Mouse (Mus musculus): ENCODE data around the gene Ptk7. TPM values are rescaled to one million over a fixed set of nuclear protein-coding genes. Genes with fewer than 3 reads are reported as not detected.

The Ptk7 gene
- total RNA-seq, 2 experiments from 2014 or later: 0.30 to 0.38 TPM

DNA sequence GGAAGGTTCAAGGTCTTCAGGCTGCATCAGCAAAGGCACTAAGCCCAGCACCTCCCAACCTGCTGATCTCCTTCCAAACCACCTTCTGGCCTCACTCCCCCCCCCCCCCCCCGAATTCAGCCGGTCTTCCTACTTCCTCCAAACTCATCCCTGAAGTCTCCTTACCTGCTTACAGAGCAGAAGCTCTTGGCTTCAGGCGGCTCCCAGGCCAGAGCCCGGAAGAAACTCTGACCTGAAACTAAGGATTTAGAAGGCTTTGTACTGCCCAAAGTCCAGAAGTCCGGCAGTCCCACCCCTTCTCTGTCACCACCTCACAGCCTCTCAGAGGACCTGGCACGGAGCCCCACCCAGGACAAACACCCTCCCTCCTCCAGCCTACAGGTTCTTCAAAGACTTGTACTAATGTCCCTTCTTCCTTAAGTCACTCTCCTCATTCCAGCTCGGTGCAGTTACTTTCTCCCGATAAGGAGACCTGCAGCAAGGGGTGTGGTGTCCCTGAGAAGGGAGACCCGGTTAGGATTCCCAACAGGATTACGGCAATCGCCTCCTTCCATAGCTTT lies 15.7 kb upstream of the Ptk7 start:
- peak; percentile 30 for DNase-seq (ENCODE audit: low spot score)

DNA sequence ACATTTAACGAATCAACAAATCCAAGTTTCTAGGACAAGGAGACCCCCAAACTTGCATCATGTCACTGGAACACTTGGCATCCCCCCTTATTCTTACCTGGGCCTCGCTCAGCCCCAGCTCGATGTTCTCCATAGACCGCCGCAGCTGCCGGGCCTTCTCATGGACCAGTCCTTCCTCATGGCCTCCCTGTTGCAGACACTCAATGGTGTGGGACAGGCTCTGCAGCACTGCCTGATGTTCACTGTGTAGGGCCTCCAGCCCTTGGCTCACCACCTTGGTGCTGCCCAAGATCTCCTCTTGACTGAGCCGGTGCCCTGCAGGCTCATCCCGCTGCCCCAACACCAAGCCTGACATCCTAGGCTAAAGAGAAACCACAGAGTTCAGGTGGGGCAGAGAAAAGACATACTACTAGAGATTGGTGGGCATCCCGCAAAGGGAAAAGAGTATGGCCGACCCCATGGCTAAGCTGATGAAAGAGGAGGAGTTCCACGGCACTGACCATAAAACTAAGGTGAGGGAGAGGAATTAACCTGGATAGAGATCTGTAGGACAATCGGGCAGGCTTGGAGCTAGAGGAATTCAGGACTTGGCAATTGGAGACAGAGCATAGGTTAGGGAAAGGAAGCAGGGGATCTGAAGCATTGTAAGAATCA lies 15.0 kb upstream of the Ptk7 start:
- DNase-seq (ENCODE audit: low spot score): no peak

DNA sequence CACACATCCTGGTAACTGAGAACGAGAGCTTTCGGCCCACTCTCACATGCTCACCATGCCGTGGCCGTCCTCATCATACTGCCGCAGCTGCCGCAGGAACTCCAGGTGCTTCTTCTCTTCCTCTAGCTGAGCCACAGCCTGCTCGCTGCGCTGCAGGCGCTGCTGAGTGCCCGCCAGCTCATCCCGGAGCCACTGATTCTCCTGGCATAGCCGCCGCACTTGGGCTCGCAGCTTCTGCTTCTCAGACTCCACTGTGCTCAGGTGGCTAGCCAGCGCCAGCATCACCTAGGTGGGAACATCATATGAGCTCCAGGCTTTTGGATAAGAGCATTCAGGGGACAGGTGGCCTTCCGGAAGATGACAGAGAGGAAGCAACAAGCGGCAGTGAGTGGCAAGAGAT lies 12.8 kb upstream of the Ptk7 start:
- no peak for DNase-seq (ENCODE audit: low spot score)

DNA sequence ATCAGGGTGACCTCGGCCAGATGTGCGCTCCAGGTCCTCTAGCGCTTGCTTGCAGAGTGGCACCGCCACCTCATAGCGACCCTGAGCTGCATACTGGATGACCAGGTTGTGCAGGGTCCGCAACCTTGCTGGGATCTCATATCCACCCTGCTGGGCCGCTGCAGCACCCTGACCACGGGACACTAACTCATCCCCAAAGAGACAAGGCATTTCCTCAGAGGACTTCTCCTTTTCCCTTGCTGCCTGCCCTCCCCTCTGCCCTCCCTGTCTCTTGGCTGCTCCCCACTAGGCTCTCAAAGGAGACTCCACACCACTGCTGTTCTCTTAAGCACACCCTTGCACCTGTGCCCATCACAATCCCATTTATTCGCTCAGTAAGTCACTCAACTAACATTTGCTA lies 10.6 kb upstream of the Ptk7 start:
- no peak for DNase-seq (ENCODE audit: low spot score)

DNA sequence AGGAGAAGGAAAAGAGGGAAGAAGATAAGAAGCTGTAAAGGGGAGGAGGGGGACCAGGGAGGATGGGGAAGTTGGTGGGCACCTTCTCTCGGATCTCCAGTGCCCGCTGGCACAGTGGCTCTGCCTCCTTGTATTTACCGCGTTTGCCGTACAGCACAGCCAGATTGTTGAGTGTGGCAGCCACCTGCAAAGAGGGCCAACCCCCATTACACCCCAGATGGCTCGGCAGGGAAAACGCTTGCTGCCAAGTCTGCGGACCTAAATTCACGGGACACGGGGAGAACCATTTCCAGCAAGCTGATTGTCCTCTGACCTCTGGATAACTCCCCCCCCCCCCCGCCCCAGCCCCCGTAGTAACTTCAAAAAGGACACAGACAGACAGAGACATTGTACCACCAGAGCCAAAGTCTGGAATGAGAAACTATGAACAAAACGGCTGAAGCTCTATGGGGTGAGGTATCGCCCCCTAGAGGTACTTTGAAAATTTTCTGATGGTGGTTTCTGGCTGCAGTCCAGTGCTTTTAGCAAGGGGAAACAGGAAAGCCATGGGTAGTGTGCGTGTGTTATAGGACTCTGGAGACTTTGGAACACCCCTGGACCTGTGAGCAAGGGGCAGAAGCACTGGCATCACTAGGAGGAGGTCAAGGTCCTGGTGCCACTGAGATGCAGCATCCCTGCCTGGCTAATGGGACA lies 7.7 kb upstream of the Ptk7 start:
- peak; percentile 68 for DNase-seq (ENCODE audit: low spot score)

DNA sequence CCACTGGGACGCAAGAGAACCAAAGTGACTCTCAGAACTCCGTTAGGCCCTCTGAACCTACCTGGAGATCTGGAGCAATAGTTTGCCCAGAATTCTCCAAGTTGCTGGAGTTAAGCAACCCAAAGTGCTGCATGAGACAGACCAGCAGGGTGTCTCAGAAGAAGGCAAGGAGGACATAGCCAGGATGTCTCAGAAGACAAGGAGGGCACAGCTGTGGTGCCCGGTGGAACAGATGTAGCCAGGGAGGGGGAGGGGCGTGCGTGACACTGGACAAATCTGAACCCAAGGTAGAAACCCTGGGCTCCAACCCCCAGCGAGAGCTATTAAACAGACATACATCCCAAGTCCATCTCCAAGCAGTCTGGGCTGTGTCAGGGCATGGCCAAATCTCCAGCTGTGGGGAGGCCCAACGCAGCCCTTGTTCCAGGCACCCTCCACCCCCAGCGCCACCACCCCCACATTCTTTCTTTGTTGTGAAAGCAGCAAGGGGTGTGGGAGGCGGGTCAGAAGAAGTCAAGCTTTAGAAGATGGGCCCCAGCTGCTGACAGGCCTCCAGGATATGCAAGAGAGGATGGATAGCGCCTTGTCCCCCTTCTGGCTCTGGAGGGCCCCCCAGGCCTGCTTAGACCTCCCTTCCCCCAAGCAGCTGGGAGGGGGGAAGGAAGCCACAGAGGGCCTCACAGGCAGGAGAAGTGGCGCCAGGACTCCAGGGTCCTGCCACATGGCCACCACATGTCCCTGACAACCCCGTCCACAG lies 559 bp upstream of the Ptk7 start:
- no peak for DNase-seq (ENCODE audit: low spot score)

DNA sequence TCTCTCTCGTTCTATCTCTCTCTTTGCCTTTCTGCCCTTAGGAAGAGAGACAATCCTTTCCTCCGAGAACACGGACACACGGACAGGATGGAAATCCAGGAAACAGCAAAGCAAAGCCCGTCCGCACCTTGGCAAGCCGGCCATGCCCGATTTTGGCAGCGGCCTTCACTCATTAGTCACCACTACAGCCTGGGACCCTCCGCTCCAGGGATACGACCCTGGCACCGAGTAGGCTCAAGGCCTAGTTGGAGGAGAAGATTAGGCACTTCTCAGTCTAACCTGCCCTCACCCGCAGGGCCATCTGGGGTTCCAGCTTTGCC lies 873 bp downstream of the Ptk7 start:
- DNase-seq (ENCODE audit: low spot score): no peak

DNA sequence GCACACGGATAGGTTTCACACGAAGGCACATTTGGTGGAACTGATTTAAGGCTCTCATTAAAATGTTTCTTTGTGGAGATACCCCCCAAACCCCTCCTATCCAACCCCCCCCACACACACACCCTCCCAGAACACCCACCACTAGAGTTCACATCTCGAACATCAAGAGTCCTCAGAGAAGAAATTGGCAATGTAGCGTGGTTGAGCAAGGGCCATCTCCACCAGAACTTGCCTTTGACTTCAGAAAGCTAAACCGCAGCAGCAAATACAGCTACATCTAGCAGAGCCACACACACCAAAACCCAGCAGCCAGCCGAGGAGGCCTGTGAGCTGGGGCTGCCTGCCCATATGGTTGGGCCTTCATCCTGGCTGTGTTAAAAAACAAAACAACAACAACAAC lies 1.9 kb downstream of the Ptk7 start:
- no peak for DNase-seq (ENCODE audit: low spot score)

DNA sequence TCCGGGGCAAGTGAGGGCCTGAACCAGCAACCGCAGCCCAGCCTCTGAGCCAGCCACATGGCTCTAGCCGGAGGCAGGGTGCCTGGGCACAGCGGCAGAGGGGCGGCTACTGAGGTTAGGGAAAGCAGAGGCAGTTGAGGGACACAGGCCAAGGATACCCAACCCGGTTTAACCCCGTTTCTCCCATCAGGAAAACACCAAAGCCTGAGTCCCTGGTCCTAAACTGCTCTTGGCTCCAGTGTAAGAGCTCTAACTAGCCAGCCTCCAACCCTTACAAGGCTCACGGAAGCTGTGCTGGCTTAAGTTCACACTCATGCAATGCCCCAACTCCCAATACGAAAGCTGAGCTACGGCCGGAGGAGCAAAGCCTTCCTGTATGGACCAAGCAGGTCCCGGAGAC lies 4.7 kb downstream of the Ptk7 start:
- DNase-seq (ENCODE audit: low spot score): no peak

DNA sequence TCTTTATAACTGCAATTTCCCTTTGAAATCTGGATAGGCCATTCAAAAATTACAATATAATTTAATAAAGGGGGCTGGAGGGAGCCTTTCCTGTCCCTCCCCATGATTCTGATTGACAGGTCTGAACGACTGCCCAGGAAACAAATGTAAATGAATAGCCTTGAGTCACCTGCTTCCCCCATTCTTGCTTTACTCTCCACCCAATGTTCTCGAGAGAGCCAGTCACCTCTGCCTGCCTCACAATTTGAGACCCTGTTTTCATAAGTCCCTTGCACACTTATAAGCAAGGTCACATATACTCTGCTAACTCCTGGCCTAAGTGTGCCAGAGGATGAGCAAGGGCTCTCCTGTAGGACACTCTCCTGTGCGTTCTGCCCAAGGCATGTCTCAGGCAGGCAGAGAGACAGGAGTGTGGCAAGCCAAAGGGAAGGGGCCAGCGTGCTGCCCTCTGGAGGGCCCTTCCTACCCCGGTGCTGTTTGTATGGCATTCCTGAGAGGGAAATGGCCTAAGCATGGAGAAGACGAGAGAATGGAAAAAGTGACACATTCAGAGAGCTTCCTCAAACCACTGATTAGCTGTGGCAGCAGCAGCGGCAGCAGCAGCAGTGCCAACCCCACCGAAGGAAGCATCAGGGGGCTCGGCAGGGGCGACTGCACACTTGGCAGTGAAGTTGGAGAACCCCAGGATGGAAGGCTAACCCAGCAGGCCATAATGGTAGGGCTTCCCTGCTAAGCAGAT lies 5.3 kb downstream of the Ptk7 start:
- no peak for DNase-seq (ENCODE audit: low spot score)

DNA sequence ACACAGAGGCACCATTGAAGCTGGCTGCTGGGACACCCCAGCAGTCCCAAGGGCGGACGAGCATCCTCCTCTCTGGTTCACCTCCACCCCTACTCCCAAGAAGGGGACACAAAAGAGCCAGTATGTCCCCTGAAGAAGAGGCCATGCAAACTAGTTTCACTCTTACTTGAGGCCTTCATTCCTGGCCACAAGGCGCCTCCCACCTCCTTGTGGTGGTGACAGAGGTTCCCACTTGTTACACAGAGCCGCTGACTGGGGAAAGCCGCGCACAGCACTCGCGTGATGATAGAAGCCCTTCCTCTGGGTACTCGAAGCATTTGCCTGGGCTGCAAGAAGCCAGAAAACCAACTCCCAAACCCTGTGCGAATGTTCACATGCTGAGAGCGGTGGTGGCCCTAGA lies 7.0 kb downstream of the Ptk7 start:
- no peak for DNase-seq (ENCODE audit: low spot score)

DNA sequence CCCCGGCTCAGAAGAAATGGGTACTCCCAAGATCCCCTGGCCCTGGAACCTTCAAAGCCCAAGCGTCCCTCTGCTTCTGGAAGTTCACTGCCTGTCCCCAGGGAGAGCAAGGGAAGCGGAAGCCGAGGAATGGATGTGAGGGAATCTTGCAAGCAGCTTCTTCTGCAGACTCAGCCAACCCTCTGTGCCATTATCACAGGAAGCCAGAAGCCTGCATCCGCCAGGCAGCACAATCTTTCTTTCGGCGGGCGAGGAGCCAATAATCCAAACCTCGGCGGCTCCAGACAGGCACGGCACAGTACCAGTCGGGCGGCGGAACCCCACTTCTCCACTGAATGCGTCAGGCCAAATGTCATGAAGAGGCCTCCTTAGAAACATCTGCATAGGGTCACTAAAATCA lies 8.0 kb downstream of the Ptk7 start:
- no peak for DNase-seq (ENCODE audit: low spot score)

DNA sequence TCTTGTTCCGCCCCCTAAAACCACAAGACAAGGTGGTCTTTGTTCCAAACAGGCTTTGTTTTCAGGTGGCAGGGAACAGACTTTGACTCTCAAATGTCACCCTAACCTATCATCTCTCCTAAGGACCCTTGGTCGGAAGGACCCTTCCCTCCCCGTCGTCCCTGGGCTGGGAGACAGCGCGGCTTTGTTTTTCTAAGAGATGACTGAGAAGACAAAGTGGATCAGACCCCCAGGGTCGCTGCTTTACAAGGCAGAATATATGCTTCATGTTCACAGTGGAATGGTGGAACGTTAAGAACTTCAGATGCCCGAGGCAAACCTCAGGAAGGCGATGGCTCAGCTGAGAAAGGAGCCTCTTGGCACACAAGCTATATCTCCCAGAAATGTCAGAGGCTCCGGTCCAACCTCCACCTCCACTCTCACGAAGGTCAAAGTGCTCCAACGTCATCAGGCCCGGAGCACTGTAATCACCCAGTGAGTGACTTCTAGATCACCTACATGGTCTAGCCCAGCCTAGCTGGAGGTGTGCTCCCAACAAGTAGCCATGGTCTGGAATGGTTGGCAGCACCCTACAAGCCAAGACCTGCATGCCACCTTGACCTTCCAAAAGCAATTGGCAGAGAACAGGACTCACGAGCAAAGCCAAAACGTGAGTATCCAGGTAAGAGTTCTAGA lies 9.5 kb downstream of the Ptk7 start:
- no peak for DNase-seq (ENCODE audit: low spot score)

DNA sequence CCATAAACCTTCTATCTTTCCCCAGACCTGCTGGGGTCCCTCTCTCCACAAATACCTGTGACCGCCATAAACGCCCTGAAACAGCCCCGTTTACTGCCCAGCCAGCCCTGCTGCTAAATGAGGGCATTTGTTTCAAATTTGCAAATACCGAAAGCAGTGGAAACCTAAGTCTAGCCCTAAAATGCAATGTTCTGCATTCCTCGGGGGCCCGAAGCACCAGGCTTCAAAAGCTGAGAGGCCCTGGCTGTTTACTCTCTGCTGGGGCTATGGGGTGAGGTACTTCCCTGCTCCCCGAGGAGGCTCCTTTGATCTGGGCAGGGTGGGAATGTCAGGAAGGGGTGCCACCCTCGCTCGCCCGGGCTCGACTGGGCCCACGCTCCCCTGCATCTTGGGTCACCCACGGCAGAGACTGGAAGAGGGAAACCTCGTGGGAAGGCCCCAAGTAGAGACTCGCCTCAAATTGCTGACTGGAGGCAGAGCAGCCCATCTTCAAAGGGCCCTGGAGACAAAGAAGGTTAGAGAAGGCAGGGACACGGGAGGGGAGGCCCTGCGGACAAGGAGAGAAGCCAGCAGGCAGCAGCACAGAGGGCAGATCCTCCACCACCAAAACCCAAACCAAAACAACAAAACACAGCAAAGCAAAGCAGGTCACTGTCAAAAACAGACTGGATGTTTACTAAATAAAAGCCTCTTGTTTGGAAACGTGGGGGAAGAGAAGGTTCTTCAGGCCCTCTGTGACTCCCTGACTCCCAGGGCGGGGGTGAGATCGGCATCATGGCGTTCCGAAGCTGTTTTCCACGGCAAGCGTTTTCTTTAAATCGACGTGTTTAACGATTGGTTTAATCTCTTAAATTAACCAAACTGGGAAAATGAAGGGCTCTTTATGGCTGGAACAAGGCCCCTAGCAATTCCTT lies 10.3 kb downstream of the Ptk7 start:
- DNase-seq (ENCODE audit: low spot score): no peak

DNA sequence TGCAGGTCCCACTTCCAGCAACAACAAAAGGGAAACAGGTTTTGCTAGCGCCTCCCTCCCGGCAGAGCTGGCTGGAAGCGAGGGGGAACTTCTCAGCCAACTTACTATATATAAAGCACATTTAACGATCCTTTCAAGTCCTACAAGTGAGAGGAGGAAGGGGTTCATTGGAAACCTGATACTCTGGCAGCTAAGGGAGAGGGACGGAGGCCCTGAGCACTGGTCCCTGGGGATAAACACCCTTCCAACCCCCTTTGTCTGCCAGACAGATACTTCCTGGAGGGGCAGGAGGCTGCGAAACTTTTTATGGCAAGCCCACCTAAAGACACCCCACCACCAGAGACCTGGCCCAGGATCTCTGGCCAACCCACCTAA lies 10.9 kb downstream of the Ptk7 start:
- no peak for DNase-seq (ENCODE audit: low spot score)

DNA sequence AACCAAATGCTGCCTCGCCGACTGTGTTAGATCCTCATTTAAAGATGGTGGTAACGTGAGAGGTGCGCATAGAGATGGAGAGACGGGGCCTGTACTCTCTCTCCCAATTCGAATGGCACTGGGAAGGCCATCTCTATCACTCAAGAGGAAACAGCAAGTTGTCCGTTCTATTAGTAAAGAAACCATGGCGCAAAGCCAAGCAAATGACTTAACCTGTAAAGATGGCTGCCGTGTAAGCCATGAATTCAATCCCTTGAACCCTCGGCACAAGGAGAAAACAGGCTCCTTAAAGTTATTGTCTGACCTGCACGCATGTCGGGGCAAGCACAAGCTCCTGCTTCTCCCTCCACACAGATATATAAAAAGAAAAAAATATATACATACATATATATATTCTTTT lies 11.5 kb downstream of the Ptk7 start:
- DNase-seq (ENCODE audit: low spot score): no peak

DNA sequence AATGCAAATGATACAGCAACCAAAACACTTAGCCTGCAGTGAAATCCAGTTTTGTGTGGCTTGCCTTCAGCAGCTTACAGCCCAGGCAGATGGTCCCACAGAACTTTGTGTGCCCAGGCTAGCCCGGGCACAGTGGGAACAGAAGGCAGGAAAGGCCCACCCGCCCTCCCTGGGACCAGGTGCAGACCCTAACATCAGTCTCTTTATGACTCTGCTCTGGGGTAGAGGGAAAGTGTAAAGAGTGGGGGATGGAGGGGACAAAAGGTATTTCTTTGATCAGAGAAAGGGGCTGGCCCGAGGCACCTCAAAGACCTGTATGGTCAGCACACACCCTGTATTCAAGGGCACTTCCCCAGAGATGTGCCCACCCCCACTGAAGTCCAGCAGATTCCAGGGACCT lies 16.1 kb downstream of the Ptk7 start:
- DNase-seq (ENCODE audit: low spot score): no peak

DNA sequence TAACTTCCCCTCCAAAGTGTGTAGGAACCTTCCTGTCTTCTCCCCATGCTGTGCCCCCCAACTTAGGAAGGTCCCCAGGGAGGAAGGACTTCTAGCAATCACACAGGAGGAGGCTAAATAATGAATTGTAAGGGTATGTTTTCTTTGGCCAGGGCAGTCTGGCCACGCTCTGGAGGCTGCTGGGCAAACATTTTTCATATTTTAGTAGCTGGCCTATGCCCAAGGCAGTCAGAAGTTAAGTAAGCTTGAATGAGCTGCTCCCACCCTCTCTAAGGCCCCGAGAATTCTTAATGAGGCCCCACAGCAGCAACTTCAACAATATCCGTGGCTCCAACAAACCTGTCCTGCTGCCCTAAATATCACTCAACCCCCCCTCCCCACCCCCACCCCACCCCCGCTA lies 16.5 kb downstream of the Ptk7 start:
- no peak for DNase-seq (ENCODE audit: low spot score)

DNA sequence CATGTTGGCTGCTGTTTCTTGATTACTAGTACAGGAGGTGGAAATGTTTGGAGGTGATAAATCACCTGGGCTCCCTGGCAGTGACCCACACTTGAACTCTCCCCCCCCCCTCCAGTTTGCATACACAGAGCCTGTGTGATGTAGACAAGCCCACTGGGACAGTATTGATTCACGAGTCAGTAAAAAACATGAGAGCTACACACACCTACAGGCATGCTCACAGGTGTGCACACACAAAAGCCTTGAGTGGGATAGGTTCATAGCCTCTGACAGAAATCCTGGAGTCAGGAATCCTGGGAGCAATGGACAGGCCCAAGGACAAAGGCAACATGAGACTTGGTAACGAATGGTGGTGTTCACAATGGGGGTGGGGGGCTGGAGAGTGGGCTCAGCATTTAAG lies 17.1 kb downstream of the Ptk7 start:
- no peak for DNase-seq (ENCODE audit: low spot score)

DNA sequence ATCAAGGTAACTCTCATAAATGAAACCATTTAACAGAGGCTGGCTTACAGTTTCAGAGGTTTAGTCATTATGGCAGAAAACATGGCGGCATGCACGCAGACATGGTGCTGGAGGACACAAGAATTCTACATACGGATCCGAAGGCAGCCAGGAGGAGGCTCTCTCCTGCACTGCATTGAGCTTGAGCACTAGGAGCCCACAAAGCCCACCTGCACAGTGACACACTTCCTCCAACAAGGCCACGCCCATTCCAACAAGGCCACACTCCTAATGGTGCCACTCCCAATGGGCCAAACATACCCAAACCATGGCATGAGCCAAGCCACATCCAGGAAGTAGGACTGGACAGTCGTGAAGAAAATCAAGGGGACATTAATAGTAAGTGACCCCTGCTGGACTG lies 18.0 kb downstream of the Ptk7 start:
- no peak for DNase-seq (ENCODE audit: low spot score)
